Mouse (Mus musculus) left cerebral cortex, adult 8-10 months (tissue): Measurements from ENCODE around the gene Rab14. TPM values are rescaled to one million over a fixed set of nuclear protein-coding genes. Genes with fewer than 3 reads are reported as not detected.
A peak's percentile ranks its signal among the peaks of the same experiment; 100 is the strongest.

ENCODE experiments used
- DNase-seq, 2 experiments: peaks; one replicate each; pipeline ENCODE4 v3.0.0; 2022; ENCODE audit warnings: low spot score in 2 of 2
- total RNA-seq, 4 experiments: library from RNA; stranded (reverse); gene quantifications; 2 replicates each; pipeline ENCODE4 v1.2.4; 2022

Rab14 gene
- 100 to 1,000 TPM; 221 to 237 (median 224) TPM for total RNA-seq

DNA sequence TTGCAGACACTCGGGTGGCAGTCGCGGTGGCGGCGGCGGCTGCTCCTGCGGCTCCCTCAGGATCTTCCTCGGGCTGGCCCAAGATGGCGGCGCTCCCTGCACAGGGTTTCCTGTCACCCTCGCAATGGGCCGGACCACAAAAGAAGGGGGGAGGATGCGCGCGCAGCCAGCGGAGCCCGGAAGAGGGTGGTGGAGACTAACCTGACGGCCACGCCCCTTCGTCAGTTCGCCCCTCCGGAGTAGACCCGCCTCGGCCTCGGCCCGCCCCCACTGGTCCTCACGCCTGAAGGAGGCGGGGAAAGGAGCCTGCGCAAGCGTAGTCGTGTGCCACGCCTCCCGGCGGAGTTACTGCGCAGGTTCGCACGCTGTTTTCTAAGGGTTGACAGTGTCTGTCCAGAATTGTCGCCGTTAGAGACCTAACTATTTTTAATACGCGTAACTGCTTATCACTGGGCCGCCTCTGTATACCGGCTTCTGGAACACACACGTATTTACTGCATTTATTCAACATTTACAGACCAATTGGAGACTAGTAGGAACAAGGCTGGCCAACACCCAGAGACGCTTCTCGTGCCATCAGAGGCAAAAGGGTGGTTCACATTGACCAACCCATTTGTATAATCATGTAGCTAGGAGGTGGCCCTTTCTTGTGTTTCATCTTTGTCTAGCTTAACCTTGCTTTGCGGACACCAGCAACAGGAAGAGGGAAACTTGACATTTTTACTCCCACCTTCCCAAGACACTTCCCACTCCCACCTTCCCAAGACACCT, at the start of gene Rab14:
Rab14 (minus strand) TSS at position 223 of the 771 bp plus-strand sequence.
- DNase-seq = peak; percentile 98 to 99

DNA sequence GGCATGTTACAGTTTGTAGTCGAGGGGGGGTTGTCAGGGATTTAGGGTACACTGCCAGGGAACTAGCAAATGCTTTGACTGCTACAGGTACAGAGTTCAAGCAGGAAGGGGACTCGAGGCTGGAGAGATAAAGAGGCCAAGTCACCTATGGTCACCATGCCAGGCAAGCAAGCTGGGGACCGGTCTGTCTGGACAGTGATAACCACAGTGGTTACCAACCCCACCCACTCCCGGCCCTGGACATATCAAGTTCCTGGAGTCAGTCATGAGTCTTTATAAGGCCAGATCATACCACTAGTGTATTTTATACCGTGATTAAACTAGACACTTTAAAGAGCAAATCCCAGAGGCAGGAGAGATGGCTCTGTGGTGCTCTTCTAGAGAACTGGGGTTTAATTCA, 46.8 kb upstream of the Rab14 start:
- DNase-seq = no peak

DNA sequence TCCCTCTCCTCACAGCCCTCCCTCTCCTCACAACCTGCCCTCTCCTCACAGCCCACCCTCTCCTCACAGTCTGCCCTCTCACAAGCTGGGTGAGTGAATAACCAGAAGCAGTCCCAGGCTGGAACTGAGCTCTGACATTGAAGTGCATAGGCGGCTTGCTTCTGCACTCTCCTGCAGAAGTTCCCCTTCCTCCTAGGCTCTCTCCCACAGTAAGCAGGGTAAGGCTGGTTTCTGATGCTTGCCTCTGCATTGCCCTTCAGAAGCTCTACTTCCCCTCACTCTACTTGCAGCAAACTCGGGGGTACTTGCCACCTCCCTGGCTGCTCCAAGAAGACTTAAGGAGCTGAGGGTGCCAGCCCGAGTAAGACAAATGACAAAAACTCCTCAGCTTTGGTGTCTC, 43.3 kb upstream of the Rab14 start:
- DNase-seq = no peak

DNA sequence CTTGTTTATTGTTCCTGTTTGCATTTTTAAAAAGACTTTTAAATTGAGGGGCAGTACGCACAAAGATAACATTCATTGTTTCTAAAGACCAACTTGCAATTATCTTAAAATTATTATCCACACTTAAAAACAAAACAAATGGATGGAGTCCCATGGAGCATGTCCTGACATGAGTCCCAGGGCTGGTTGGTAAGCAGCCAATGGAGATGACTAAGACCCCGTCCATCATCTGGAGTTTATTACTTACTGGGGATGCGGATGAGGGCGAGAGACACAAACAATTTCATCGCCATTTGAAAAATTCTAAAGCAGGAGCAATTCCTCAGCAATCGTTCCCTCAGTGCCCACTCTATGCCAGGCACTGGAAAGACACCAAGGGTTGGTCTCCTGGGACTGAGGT, 34.1 kb upstream of the Rab14 start:
- DNase-seq = no peak

DNA sequence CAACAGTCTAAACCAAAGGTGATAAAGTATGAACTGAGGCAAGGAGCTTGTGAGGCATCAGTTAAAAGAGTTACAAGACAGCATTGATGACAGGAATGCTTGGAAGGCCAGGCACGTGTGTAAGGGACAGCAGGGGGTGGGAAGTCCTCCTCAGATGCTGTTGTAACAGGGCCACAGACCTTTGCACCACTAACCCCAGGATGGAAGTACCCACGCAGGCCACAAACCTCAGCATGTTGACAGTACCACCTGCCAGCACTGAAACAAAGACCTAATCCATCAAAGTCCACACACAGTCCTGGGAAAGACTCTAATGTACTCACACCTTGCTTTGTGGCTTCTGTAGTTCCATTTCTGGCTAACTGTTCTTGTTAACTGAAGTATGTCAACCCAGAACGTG, 33.0 kb upstream of the Rab14 start:
- DNase-seq = no peak

DNA sequence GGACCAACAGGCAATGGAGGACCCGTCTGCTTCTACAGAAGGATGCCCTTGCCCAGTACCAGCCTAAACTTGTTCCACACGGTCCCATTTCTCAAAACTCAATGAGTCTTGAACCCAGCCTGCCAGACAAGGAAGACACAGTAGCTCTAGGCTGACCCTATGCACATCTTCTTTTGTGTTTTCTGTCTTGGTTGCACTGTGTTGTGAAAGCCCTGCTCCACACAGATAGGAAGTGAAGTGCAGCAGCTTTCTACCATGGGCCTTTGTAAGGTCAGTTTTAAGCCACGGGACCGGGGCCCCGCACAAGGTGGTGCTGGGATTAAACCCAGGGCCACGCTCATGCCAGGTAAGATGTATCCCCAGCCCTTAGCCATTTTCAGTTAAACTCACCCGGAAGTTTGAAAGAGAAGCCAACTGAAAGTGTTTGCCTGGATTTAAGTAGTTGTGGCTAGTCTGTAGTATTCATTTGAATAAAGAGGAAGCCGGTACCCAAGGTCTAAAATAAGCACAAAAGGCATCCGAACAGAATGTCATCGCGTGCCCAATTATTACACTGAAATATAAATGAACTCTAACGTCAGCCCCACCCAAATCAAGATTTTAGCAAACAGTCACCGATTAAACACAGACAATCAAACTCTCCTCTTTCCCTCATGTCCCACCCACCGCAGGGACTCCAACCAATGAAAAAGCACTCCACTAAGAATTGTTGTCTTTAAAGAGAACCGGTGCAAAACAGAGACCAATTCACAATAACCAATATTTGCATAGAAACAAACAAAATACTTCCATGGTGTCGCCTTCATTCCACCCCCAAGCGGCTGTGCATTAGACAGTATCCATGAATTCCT, 31.9 kb upstream of the Rab14 start:
- no peak for DNase-seq

DNA sequence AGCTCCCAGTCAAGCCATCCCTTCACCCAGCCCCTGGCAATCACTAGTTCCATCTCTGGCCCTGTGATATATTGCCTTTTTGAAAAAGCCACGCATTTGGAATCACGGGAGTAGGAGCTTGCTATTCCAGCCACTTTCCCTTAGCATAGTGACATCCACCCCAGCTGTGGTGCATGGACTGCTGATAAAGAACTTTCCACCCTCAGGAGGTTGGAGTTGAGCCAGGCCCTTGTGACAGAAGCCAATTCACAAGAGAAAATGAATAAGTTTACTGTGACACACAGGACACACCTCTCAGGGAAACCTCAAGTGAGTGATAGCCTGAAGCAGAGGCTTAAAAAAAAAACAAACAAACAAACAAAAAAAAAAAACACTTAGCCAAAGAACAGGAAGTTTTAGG, 31.0 kb upstream of the Rab14 start:
- no peak for DNase-seq

DNA sequence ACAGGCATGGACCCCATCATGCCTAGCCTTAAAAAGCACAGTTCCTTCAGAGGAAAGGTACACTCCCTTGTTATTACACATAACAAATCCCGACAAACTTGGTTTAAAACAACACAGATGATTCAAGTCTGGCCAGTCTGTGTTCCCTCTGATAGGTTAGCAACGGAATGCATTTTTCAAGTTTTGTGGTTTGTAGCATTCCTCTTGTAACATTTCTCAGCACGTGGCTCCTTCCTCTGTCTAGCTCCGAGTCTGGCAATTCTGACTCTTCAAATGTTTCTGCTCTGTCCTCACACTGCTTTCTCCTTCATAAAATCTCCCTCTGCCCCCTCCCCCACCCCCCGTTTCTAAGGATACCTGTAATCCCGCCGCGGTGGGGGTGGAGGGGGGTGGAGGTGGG, 29.3 kb upstream of the Rab14 start:
- DNase-seq = no peak

DNA sequence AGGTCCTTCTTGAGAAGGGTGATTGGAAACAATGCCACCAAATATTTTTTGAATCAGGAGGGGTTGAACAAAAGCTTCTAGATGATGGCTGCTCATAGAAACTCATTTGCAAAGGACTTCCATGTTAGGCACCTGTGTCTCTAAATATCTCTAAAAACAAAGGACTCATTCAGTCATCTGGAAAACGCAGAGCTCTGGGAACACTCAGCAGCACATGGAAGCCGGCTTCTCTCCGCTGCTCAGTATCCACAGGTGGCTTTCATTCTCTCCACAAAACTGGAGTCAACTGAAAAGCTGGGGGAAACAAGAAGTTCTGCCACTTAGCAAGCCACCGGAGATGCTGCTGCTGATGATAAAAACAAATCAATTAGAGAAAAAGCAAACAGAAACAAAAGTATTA, 27.2 kb upstream of the Rab14 start:
- DNase-seq = no peak

DNA sequence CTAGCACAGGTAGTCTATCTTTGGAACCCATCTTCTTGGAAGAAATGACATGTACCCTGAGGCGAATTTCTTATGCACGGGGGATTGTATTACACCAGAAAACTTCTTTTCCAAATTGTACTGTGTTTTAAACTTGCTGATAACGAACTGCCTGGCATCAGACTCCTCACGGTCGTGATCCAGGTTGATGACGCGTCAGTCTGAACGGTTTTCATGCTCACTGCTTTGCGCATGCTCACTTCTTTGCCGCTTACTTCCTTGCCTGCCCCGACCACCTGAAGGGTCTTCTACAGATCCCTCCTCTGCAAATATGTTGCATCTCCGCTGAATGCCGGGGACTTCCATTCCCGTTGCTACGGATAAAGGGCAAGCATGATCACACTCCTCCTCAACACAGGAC, 23.4 kb upstream of the Rab14 start:
- DNase-seq = no peak

DNA sequence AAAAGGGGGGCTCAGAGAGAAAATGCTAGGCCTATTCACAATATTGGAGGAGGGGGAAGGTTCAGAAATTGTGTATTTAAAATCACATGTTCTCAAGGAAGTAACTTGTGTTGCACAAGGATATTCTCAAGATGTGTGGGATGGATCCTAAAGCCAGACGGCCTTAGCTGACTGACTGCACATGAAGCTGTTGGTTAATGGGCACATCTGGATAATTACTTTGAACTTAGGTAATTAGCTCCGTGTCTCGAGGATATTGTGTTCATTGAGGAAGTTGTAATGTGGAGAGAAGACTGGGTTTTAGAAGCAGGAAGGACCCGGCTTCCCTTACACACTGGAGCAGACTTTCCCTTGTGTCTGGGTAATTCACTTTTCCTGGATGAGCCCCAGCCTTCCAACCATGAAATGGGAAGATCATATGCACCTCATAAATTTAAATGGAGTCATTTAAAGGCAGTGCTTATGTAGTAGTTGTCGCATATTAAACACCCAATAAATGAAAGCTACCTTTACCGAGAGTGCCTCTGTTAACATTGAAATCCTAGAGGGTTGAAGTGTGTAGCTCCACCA, 22.0 kb upstream of the Rab14 start:
- DNase-seq = no peak

DNA sequence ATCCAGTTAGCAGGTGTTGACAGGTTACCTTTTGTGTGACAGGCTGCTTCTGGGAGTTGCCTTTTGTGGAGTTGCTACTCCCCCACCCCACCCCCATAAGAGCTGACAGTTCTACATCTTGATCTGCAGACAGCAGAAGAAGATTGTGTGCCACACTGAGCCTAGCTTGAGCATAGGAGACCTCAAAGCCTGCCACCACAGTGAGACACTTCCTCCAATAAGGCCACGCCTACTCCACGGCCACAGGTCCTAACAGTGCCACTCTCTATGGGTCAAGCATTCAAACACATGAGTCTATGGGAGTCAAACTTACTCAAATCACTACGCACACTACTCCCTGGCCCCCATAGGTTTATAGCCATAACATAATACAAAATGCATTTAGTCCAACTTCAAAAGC, 17.8 kb upstream of the Rab14 start:
- DNase-seq = no peak

DNA sequence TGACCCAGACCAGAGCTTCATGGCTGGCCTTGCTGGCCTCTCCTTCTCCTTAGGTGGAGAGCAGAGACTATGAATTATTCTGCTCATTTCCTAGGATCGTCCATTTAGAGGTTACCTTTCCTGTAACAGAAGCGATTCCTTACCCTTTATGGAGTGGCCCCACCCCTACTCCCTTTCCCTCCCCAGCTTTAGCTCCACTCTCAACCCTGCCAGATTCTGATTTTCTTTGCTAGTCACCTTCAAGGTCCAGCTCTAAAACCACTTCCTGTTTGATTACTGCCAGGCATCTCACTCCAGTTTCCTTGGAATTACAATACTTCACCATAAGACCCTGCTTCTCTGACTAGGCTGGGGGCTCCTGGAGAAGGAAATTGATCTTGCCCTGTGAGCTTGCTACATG, 15.8 kb upstream of the Rab14 start:
- no peak for DNase-seq

DNA sequence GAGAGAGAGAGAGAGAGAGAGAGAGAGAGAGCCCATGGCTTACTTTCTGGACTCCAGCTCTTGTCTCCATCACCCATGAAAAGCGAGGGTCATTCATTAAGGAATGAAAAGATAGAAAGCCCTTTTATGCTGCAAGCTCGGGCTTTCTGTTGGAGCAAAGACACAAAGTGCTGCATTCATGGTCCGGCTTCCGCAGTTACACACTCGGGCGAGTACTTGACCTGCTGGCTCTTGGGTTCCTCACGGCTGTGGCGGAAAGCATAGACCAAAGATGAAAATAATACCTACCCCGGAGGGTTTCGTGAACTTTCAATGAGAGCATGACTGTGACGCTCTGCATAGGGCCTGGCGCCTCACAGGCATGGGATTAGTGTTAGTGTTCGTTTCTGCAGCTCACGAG, 14.4 kb upstream of the Rab14 start:
- peak in 1 of 2 experiments; percentile 13 for DNase-seq

DNA sequence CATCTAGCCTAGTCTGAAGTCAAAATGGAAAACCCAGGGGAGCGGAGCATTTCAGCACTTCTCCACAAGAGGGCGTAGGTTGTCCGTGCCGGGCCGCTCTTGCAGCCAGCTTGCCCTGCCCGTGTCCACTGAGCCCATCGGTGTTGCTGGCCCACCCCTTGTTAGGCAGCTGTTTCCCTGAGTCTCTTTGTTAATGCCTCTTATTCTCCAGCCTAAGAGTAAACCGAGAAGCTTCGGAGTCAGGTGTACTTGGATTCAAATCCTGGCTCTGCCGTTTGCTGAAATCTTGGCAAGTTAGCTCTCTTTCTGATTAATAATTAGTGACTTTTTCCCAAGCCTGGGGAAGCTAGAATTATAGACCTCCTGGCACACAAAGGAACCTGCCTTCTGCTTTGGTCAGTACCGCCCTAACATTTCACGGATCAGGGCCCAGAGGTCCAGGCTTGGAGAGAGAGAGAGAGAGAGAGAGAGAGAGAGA, 14.0 kb upstream of the Rab14 start:
- DNase-seq = peak; percentile 65 to 82

DNA sequence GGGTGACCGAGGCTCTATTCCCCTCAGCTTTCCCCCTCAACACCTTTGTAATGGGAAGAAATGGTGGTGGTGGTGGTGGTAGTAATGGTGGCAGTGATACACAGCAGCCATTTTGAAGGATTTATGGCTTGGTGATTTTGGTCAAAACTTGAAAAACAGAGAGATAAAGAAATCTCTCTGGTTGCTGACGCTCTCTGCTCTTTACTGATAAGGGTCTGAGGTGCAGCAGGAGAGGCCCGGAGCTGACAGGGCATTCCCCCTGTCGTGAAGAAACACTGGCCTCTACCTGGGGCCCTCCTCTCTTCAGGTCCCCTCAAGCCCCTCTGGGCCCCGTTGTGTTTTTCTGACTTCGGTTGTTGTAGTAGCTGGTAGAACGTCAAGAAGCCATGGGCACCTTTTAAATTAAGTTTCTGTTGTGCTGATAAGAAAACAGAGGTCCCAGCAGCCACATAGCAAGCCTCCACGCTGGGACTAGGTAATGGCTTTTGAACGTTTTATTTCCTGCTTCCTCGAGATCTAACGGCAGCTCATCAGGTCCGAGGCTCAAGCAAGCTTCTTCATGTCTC, 12.5 kb upstream of the Rab14 start:
- DNase-seq = no peak

DNA sequence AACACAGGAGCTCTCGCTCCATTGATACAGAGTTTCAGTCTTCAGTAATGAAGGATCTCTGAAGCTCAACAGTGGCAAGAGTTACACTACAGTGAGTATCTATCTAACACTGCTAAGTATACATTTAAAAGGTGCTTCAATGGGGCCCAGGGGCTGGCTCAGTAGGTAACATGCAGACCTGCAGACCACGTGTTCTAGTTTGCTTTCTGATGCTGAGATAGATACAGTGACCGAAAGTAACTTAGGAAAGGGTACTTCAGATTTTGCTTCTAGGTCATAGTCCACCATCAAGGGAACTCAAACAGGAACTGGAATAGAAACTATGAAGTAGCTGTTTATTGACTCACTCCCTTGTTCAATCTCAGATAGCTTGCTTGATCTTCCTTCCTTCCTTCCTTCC, 10.8 kb upstream of the Rab14 start:
- no peak for DNase-seq

DNA sequence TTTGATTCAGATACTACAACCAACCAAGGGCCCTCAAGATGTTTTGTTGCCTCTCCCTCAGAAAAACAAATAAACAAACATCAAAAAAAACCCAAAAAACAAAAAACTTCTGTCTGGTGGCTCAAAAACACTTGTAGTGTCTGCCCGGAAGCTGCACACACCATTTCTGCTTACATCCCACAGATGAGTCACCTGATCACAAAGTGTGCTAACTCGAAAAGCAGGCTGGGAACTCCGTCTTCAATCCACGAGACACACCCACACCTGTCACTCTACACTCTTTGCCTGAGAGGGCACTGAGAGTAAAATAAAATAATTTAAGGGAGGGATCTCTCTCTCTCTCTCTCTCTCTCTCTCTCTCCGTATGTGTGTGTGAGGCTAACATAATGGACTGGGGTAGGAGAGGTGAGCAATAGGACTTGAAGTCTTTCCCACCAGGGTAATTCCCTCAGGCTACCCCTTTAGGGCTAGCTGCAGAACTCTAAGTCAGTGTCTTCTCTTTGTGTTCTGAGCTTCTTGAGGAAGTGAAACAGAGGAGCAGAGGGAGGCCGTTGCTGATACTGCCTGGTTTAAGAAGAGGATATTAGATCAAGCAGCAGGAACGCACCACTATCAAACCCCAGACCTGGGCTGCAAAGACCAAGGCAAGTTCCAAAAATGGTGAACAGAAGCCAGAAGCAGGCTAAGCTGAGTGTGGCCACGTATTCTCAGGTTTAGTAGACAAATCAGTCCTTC, 8.2 kb upstream of the Rab14 start:
- no peak for DNase-seq

DNA sequence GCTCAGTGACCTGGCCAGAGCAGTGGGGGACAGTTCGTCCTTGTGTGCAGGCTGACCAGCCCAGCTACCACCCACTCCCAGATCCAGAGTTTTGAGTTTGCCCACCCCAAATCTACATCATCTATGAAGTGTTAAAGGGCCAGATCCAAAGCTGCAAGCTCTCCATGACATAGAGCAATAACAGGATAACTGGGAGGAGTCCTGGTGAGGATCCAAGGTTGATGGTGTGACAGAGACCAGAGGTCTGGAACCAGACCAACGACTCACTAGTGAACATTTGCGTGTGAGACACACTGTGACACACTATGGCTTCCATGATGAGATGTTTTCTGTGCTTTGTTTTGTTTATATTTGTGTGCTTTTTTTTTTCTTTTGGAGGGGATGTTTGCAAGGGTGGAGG, 7.1 kb upstream of the Rab14 start:
- DNase-seq = no peak

DNA sequence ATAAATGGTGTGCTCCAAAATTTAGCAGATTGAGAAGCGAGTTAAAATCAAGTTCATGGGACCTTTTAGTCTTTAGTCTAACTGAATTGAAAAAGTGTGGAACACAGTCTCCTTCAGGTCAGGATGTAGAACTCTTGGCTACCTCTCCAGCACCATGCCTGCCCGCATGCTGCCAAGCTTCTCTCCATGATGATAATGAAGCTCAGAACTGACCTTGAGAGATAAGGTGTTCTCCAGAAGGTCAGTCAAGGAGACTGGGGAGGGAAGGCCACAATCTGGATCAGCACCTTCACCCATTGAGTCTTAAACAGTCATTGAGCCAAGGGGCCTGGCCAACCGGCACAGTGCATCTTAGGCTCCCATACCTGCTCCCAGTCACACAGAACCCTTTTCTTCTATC, 5.8 kb upstream of the Rab14 start:
- no peak for DNase-seq

DNA sequence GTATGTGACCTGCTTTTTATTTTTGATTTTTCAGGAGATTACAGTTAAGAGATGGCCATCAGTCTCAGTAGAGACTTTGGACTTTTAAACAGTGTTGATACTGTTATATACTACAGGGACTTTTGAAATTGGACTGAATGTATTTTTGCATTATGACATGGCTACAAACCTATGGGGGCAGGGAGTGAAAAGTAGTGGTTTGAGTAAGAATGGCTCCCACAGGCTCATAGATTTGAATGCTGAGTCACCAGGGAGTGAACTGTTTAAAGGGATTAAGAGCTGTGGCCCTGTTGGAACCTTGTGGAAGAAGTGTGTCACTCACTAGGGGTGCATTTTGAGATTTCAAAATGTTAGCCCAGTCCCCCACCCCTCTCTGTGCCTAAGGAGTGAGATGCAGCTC, 2.8 kb upstream of the Rab14 start:
- no peak for DNase-seq
